Mouse (Mus musculus) CD8-positive naive resting alpha-beta T cell, adult 57 days (primary cell): ENCODE measurements around the gene Mynn. TPM values are rescaled to one million over a fixed set of nuclear protein-coding genes. Genes with fewer than 3 reads are reported as not detected.

ENCODE experiments used
- total RNA-seq: library from RNA; stranded (reverse); gene quantifications from one replicate; pipeline ENCODE4 v1.2.4, GENCODE M21; 2023

Mynn gene
- total RNA-seq, result 55.6 TPM

GRCm38 (mm10) chr3:30602065-30602739 is at the start of gene Mynn:
Gene Mynn, plus strand, starts transcription at chr3:30602065.

DNA sequence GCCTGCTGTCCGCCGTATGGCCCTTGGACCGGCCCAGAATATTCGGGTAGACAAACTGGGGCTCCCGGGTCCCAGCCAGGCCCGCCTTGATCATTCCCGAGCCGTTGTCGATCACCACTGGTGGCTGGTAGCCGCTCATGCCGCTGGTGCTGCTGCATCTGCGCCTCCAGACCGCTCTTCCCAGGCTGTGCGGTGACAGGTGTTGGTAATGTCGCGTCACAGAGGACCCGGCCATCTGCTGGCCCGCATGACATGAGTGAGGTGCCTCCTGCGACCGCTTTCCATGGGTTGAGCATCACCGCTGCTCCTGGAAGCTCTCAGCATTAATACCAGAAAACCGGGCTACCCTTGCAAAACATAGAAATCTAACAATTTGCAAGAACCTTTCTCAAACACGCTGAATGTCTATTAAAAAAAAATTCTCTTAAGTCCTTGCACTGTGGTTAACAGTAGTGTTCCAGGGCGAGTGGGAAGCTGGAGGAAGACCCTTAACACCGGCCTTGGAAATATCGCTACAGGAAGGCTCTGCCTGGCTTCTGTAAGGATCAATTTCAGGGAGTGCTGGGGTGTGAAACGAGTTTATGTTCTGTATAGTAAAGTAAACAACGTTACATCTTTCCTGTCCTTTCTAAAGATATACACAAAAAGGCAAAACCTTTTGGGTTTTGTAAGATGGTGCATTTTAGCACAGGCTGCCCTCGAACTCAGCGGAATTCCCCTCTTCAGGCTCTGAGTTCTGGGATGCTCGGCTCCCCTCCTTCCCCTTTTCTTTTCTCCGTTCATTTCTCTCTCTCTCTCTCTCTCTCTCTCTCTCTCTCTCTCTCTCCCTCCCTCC is 1.9 kb upstream of the Mynn start, which contains the start of gene Actrt3:
Gene Actrt3, minus strand, starts transcription at position 229 of the 835 bp plus-strand sequence.

DNA sequence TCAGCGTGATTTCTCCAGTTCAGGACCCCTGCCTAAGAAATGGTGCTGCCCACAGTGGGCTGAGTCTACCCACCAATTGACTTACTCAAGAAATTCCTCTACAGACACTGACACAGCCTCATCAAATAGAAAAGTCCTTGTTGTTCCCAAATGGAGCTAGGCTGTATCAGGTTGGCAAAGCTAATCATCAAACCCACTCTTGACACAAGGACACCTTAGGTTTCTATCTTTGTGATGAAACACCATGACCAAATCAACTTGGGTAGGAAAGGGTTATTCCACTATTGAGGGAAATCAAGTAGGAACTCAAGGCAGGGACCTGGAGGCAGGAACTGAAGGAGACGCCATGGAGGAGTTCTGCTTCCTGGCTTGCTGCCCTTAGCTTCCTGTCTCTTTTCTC is 42.3 kb downstream of the Mynn start, which contains the start of gene Lrriq4:
Gene Lrriq4, plus strand, starts transcription at position 301 of the 400 bp plus-strand sequence.

DNA sequence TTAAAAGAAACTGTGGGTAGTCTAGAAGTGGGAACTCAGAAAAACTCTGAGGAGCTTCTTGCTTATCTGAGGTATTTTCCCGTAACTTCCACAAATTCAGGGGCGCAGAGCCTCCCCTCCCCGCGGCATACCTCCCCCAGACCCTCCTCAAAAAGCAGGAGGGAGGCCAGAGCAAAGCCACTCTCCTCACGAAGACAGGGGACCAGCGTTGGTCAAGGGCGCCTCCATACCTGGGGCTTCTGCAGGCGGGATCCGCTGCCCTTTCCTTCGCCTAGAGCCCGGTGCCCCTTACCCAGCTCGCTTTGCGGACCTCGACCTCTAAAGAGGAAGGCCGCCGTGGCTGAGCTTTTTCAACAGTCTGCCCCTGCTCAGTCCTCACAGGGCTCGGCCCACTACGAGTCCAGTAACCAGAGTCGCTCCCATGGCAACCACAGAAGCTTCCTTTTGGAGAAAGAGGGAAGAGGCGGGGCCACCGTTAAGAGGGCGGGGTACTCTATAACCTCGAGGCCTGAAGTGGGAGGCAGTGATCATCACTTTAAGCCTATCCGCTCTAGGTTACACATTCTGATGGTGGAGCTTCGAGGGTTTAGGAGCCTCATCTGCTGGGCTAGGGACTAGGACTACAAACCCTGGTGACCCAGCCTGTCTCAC is 45.7 kb downstream of the Mynn start, which contains the start of gene Lrrc34:
Gene Lrrc34, minus strand, starts transcription at position 430 of the 651 bp plus-strand sequence.

Other genes with a start within 250 kb of the Mynn start
- gene Mecom, start 54.1 kb upstream of the Mynn start, total RNA-seq, result not detected
- 0.52 TPM for gene Actrt3, start 2.1 kb upstream of the Mynn start, total RNA-seq
- not detected for gene Lrriq4, start 42.4 kb downstream of the Mynn start, total RNA-seq
- gene Lrrc34, start 45.8 kb downstream of the Mynn start, total RNA-seq, result not detected
- gene Lrrc31, start 97.8 kb downstream of the Mynn start, total RNA-seq, result not detected
- not detected for gene Samd7, start 144.2 kb downstream of the Mynn start, total RNA-seq
- 78.5 TPM for gene Sec62, start 190.8 kb downstream of the Mynn start, total RNA-seq